Mouse (Mus musculus) heart, embryonic 15.5 days (tissue): ENCODE measurements around the gene Zdhhc1. TPM values are rescaled to one million over a fixed set of nuclear protein-coding genes. Genes with fewer than 3 reads are reported as not detected.
A peak's percentile ranks its signal among the peaks of the same experiment; 100 is the strongest.

Experiments used
- ATAC-seq: fragments of 200-750 bp; cut with Nextera tagmentation; replicated peaks from 2 replicates; pipeline ENCODE4 v1.8.0; 2017; ENCODE audit warnings: low read depth, moderate TSS enrichment; ENCODE audit not compliant: insufficient number of reproducible peaks, insufficient read depth, low FRiP score
- H3K27ac ChIP-seq: fragments of 300-500 bp; sonication (generic); 2 replicates; pipeline ENCODE4 v1.5.1; 2015; ENCODE audit warnings: mild to moderate bottlenecking, inconsistent platforms
- H3K27me3 ChIP-seq: fragments of 300-500 bp; sonication (generic); 2 replicates; pipeline ENCODE4 v1.6.1; 2015; ENCODE audit warnings: inconsistent platforms
- H3K36me3 ChIP-seq: fragments of 300-500 bp; sonication (generic); 2 replicates; pipeline ENCODE4 v1.6.1; 2015; ENCODE audit warnings: mild to moderate bottlenecking, inconsistent platforms
- H3K4me1 ChIP-seq: fragments of 300-500 bp; sonication (generic); replicated peaks from 2 replicates; pipeline ENCODE4 v1.6.1; 2015; ENCODE audit warnings: inconsistent platforms
- H3K4me2 ChIP-seq: fragments of 300-500 bp; sonication (generic); 2 replicates; pipeline ENCODE4 v1.6.1; 2015; ENCODE audit warnings: inconsistent platforms, mild to moderate bottlenecking, moderate library complexity
- H3K4me3 ChIP-seq: fragments of 300-500 bp; sonication (generic); 2 replicates; pipeline ENCODE4 v1.5.1; 2015; ENCODE audit warnings: mild to moderate bottlenecking, inconsistent platforms
- H3K9ac ChIP-seq: fragments of 300-500 bp; sonication (generic); 2 replicates; pipeline ENCODE4 v1.6.1; 2015; ENCODE audit warnings: mild to moderate bottlenecking, inconsistent platforms
- H3K9me3 ChIP-seq: fragments of 300-500 bp; sonication (generic); replicated peaks from 2 replicates; pipeline ENCODE4 v1.6.1; 2016; ENCODE audit warnings: inconsistent platforms
- WGBS: fragments of 180-500 bp; shearing (Covaris S2); methylation state at CpG from one replicate; pipeline ENCODE4 v1.1.7; 2015; ENCODE audit warnings: mixed read lengths; 5-methylcytosine and 5-hydroxymethylcytosine counted together
- polyA plus RNA-seq: library from polyadenylated mRNA; unstranded; fragments of >200 nt; fragmentation: Nextera tagmentation; extraction: Ambion mirVana; gene quantifications from 2 replicates; pipeline ENCODE4 v1.2.1, GENCODE M21; 2015

Zdhhc1 gene
- polyA plus RNA-seq, 1 experiment from 2014 or later: 23.2 TPM

DNA sequence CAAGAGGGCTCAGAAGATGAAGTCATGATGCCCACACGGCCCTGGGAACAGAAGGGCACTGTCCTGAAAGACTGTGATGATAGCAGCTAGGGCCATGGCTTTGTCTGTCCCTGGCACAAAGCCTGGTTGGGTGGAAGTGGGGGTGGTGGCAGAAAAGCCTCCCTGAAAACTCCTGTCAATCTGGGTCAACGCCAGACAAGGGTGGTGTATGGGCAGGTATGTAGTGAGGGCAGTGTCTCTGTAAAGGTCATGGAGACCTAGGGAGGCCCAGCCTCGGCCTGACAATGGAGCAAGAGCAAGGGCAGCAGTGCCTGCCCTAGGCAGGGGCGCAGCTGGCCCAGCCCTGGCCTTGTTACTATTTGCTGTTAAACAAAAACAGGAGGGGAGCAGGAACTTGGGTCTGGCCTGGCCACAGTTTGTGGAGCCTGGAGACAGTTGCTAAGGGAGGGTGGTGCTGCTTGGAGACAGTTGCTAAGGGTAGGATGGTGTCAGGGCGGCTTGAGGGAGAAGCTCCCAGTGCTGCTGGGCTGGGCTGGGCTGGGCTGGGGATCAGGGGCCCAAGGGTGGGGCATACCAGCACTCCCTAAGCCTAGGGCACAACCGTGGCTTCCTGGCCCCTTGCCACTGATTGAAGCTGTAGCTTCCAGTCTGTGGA, 27.5 kb downstream of the Zdhhc1 start:
- Histone ChIP-seq H3K4me2 (no peak overlapping the region), H3K4me3 (no peak overlapping the region), H3K36me3 (no peaks in the 10 kb centered on the region), H3K9ac (no peak overlapping the region), H3K27me3 (peaks cover 12% of the 10 kb centered on the region; the same call in 1 of the 2 replicates), H3K27ac (no peak overlapping the region), H3K4me1 (peaks cover 39% of the 10 kb centered on the region), H3K9me3 (no peaks in the 10 kb centered on the region)
- ATAC-seq: no peak
- 55% methylated on average over 6 of the region's 6 CpGs for WGBS

DNA sequence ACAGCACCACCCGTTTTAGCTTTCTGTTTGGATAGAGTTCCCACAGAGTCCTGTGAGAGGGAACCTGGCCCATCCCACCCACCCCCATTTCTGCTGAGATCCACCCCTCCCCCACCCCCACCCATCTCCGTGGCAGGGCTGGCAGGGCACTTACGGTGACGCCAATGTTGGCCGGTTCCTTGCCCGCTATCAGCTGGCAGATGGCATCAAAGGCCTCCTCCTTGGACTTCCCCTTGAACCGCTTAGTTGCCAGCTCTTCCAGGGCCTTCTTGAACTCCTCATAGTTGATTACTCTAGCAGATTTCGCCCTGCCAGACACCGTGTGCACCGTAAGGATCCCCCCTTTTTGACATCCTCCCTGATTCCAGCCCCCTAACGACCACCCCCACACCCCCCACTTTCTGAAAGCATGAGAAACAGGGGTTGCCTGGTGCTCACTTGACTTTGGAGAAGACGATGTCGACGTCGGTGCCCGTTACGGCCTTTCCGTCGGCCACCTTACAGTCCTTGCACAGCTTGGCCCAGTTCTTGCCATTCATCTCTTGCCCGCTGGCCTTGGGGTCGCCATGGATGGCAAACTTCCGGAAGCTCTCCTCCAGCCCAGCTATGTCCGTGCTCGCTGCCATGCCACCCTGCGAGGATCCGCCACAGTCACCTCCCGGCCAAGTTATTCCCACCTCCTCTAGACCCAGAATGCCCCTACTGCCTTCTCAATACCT, 28.5 kb downstream of the Zdhhc1 start:
- H3K27me3 ChIP-seq: peaks cover 7% of the 10 kb centered on the region; the same call in 1 of the 2 replicates
- no peaks in the 10 kb centered on the region for H3K9me3 ChIP-seq
- H3K4me3 ChIP-seq: no peak overlapping the region
- no peak overlapping the region for H3K4me2 ChIP-seq
- no peak overlapping the region for H3K27ac ChIP-seq
- no peaks in the 10 kb centered on the region for H3K36me3 ChIP-seq
- no peak for ATAC-seq
- H3K4me1 ChIP-seq: peaks cover 33% of the 10 kb centered on the region
- no peak overlapping the region for H3K9ac ChIP-seq
- 88% methylated on average over 27 of the region's 27 CpGs for WGBS

DNA sequence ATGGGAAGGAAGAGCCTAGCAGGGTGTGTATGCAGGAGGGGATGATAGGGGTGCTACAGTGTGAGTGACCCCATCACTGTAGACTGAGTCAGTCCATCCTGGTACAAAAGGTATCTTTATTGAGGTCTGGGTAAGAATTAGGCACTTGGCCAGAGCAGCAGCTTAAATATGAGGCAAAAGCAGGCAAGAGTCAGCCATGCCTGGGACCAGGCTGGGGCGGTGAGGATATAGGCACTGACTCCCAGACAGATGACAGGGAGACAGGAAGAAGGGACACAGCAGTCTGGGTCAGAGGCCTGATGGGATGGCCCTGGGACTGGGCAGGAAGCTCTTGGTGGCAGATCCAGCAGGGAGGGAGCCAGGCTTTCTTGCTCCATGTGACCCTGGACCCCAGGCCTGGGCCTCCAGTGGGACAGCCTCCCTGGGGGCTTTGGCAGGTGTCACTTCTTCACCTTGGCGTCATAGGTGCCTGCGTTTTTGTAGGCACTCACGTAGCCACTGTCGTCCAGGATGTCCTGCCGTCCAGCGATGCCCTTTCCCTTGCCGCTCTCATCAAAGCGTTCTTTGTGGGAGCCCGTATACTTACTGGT, 29.2 kb downstream of the Zdhhc1 start:
- Histone ChIP-seq H3K9ac (no peak overlapping the region), H3K4me2 (no peak overlapping the region), H3K36me3 (no peaks in the 10 kb centered on the region), H3K27me3 (0 out of 2 replicates have a peak, but pooled peaks cover under 1% of the 10 kb centered on the region), H3K4me1 (peaks cover 31% of the 10 kb centered on the region), H3K9me3 (no peaks in the 10 kb centered on the region), H3K27ac (no peak overlapping the region), H3K4me3 (no peak overlapping the region)
- ATAC-seq: no peak
- WGBS: 92% methylated on average over 10 of the region's 10 CpGs

DNA sequence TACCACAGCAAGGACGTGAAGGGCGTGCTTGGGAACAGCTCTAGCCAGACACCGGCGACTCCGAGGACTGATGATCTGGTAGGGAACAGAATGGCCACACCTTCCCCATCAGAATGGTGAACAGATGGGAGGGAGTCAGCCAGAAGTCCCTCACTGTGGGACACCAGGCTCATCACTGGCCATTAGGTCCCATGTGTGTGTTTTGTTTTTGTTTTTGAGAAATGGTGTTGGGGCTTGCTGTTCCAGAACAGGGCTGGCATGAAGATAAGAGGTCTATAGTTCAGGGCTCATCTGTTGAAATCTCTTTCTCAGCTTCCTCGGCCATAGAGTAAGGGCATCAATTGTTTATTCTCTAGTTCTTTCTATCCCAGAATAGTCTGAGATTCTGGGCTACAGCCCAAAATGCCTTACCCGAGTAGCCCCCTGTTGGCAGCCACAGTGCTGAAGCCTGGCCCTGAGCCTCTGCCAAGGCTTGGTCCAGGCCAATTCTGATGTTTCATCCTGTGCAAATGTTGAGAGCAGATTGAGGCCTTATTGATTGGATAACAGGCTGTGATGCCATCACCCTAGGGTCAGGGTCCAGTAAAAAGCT, 29.9 kb downstream of the Zdhhc1 start:
- no peak for ATAC-seq
- Histone ChIP-seq H3K9me3 (no peaks in the 10 kb centered on the region), H3K27me3 (no peaks in the 10 kb centered on the region), H3K4me3 (no peak overlapping the region), H3K4me2 (no peak overlapping the region), H3K9ac (no peak overlapping the region), H3K4me1 (peaks cover 26% of the 10 kb centered on the region), H3K27ac (no peak overlapping the region), H3K36me3 (no peaks in the 10 kb centered on the region)
- WGBS: 64% methylated on average over 7 of the region's 7 CpGs

DNA sequence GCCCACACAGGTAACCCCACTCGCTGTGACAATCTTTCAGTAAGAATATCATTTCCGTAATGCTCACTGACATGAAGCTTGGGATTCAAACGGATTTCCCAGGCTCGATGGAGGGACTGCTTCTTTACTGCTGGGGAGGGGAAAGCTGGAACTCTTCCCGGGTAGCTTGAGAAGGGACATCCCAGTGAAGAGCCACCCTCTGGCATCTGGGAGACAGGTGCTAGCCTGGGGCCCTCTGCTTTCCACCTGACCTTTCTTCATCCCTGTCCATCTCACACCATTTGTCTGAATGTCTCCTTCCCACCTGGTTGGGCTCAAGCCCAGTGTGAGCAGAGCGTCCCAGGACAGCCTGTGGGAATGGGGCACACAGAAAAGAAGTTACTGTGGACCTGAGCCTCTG, 30.5 kb downstream of the Zdhhc1 start:
- ATAC-seq: no peak
- H3K9ac ChIP-seq: no peak overlapping the region
- peaks cover 21% of the 10 kb centered on the region for H3K4me1 ChIP-seq
- H3K9me3 ChIP-seq: no peaks in the 10 kb centered on the region
- 78% methylated on average over 6 of the region's 6 CpGs for WGBS
- H3K4me3 ChIP-seq: no peak overlapping the region
- H3K4me2 ChIP-seq: no peak overlapping the region
- no peaks in the 10 kb centered on the region for H3K27me3 ChIP-seq
- H3K27ac ChIP-seq: no peak overlapping the region
- H3K36me3 ChIP-seq: no peaks in the 10 kb centered on the region

DNA sequence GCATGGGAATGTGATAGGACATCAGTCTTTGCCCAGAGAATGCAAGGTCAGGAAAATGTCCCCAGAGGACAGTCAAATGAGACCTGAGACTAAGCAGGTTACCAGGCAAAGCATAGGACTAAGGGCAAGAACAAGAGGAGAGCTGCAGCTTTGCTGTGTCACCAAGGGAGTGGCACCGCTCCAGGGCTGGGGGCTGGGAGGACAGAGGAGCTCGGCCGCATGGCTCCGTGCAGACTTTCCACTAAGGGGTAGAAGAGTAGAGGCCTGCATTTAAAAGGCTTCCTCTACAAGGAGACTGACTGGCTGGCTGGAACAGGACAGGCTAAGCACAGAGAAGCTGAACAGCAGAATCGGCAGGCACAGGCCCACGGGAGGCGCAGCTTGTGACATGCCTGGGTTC, 32.1 kb downstream of the Zdhhc1 start:
- ATAC-seq: 0 out of 2 replicates have a peak, but pooled peaks have one; percentile 28
- Histone ChIP-seq H3K27ac (no peak overlapping the region), H3K4me1 (peaks cover 12% of the 10 kb centered on the region), H3K4me3 (no peak overlapping the region), H3K9ac (no peak overlapping the region), H3K27me3 (no peaks in the 10 kb centered on the region), H3K4me2 (no peak overlapping the region), H3K9me3 (no peaks in the 10 kb centered on the region), H3K36me3 (no peaks in the 10 kb centered on the region)
- WGBS: 57% methylated on average over 7 of the region's 7 CpGs

DNA sequence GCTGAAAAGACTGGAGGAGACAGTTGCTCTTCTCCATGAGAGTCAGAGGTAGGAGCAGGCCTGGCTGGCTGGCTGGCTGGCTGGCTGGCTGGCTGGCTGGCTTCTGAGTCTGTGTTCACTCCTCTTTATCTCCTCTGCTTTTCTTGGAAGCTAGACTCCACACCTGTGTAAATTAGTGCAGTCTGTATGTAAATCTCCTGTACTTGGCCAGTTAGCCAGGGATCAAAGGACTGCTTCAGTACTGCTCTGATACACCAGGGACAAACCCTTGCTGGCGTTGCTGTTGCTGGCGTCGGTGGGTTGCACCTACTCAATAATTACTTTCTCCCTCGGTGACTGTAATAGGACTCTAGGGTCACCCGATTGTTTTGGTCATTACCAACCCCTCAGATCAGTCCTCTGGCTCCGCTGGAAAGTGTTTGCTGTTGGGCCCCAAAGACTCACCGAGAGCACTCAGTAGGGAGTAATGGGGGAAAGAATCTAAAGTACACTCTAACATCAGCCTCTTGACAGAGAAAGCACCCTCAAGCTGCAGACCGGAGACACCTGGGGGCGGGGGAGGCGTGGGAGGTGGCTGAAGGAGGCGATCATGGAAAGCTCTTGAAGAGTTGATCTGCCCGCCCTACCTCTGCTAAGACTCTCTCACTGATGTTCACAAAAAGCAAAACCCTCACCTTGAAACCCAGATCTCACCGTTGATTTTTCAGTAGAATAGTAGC, 35.5 kb downstream of the Zdhhc1 start:
- Histone ChIP-seq H3K9ac (no peak overlapping the region), H3K4me2 (no peak overlapping the region), H3K9me3 (no peaks in the 10 kb centered on the region), H3K36me3 (no peaks in the 10 kb centered on the region), H3K4me1 (peaks cover 4% of the 10 kb centered on the region; the same call in 1 of the 2 replicates), H3K27me3 (no peaks in the 10 kb centered on the region), H3K4me3 (no peak overlapping the region), H3K27ac (no peak overlapping the region)
- no peak for ATAC-seq
- 56% methylated on average over 13 of the region's 13 CpGs for whole genome bisulfite sequencing

DNA sequence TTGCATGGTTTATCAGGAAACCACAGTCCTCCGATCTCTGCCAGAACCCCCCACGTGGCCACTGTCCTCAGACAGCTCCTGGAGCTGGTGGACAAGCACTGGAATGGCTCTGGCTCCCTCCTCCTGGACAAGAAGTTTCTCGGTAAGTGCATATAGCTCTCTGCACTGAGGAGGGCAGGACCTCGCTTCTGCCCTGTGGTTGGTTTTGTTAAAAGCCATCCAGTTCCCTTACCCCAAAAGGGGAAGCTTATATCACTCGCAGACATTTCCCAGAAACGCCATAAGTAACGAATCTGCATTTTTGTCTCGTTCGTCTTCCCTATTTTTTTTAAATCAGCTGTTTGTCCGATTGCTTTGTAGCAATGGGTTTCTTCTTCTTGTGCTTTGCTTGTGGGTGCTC, 41.5 kb downstream of the Zdhhc1 start:
- H3K4me2 ChIP-seq: no peak overlapping the region
- ATAC-seq: no peak
- no peaks in the 10 kb centered on the region for H3K27me3 ChIP-seq
- no peaks in the 10 kb centered on the region for H3K4me1 ChIP-seq
- no peaks in the 10 kb centered on the region for H3K9me3 ChIP-seq
- no peaks in the 10 kb centered on the region for H3K36me3 ChIP-seq
- WGBS: 46% methylated on average over 10 of the region's 10 CpGs
- no peak overlapping the region for H3K4me3 ChIP-seq
- H3K27ac ChIP-seq: no peak overlapping the region
- no peak overlapping the region for H3K9ac ChIP-seq

DNA sequence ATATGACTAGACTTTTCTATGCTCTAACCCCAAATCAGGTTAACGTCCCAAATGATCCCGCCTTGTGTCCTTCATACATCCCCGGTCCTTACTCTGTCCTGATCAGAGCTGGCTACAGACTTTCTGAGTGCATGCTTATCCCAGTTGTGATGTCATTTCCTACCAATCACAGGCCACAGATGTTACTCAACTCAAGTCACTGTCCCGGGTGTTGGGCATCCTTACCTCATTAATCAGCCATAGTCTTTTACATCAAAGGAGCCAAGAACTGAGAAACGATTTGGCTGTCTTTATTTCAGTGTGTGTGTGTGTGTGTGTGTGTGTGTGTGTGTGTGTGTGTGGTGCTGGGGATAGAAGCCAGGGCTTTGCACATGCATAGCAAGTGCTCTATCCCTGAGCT, 42.6 kb downstream of the Zdhhc1 start:
- Histone ChIP-seq H3K27me3 (no peaks in the 10 kb centered on the region), H3K9ac (no peak overlapping the region), H3K4me1 (no peaks in the 10 kb centered on the region), H3K9me3 (no peaks in the 10 kb centered on the region), H3K4me2 (no peak overlapping the region), H3K27ac (no peak overlapping the region), H3K4me3 (no peak overlapping the region), H3K36me3 (no peaks in the 10 kb centered on the region)
- no peak for ATAC-seq
- WGBS: 53% methylated on average over 5 of the region's 5 CpGs

DNA sequence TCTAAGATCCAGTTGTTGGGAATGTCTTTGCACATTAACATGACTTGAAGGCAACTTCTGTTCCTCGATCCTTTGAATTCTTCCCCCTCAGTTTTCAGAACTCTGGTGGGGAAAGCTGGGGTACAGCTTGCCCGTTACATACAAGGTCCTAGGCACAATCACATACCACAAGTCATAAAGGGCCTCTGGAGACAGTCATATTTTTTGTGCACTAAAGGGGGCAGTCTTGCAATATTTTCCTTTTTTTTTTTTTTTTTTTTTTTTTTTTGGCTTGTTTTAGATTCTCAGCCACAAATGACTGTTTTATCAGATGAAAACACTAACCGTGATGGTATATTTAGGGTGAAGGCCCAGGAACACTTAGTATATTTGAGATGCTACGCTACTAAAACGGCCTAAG, 43.4 kb downstream of the Zdhhc1 start:
- WGBS: 64% methylated on average over 5 of the region's 5 CpGs
- Histone ChIP-seq H3K4me3 (no peak overlapping the region), H3K9ac (no peak overlapping the region), H3K4me1 (no peaks in the 10 kb centered on the region), H3K4me2 (no peak overlapping the region), H3K27me3 (no peaks in the 10 kb centered on the region), H3K27ac (no peak overlapping the region), H3K9me3 (no peaks in the 10 kb centered on the region), H3K36me3 (no peaks in the 10 kb centered on the region)
- no peak for ATAC-seq
